Mouse (Mus musculus) megakaryocyte-erythroid progenitor cell, adult 5 weeks (primary cell): ENCODE data around the gene Angel2. TPM values are rescaled to one million over a fixed set of nuclear protein-coding genes. Genes with fewer than 3 reads are reported as not detected.

Source experiments
- polyA plus RNA-seq: library from polyadenylated mRNA; stranded (reverse); fragments of >175 nt; gene quantifications from 2 replicates; pipeline ENCODE4 v1.2.3, GENCODE M21; 2012

Angel2 gene
- polyA plus RNA-seq: 9.5 and 12.1 TPM in 2 replicates

GRCm38 (mm10) chr1:190924812-190925211 lies at the start of gene Angel2:
Angel2 (plus strand) TSS chr1:190925112.

GRCm38 (mm10) chr1:190911415-190912123 lies 13.3 kb upstream of the Angel2 start, which contains the start of gene Rps6kc1:
Rps6kc1 (minus strand) TSS chr1:190911770.

DNA sequence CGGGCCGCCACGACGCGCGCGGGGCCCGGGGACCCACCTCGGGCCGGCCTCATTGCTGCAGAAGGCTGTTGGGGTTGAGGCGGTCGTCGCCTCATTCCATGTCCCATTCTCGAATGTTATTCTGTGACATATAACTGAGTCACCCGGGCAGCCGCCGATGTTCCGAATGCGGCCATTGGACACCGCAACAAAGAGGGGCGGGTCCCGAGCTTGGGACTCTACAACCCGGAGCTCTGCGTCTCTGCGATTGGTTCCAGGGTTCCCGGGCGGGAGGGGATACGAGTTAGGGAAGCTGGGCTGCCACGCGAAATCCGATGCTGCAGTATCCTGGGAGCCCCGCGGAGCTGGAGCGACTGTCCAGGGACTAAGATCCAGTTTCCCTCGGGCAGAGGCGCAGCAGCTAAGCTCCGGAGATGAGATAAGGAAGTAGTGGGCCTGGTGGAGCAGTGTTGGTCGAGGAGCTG lies 54.2 kb downstream of the Angel2 start, which contains the start of gene Vash2:
Vash2 (minus strand) TSS at position 197 of the 464 bp plus-strand sequence.

Other genes starting within 250 kb of the Angel2 start
- 21.8 and 24.6 TPM in 2 replicates for gene Rps6kc1, start 13.3 kb upstream of the Angel2 start, polyA plus RNA-seq
- 1.2 and 3.0 TPM in 2 replicates for gene Vash2, start 54.2 kb downstream of the Angel2 start, polyA plus RNA-seq
- 10.1 and 12.3 TPM in 2 replicates for gene Flvcr1, start 101.0 kb downstream of the Angel2 start, polyA plus RNA-seq
- gene Spata45, start 111.5 kb downstream of the Angel2 start, polyA plus RNA-seq: not detected in 2 replicates
- gene Tatdn3, start 137.8 kb downstream of the Angel2 start, polyA plus RNA-seq: 0.46 and 0.71 TPM in 2 replicates
- 12.4 and 14.9 TPM in 2 replicates for gene Nsl1, start 137.9 kb downstream of the Angel2 start, polyA plus RNA-seq
- 9.2 and 12.2 TPM in 2 replicates for gene Batf3, start 172.7 kb downstream of the Angel2 start, polyA plus RNA-seq
- gene Fam71a, start 239.7 kb downstream of the Angel2 start, polyA plus RNA-seq: 0.31 and 0.75 TPM in 2 replicates